Mouse (Mus musculus): ENCODE data around the gene Nodal.

GRCm38 (mm10) chr10:61398125-61398524, 19.6 kb upstream of the Nodal start:
- no peak for TF ChIP-seq POLR2A (IDR thresholded peaks at IDR 0.05; ENCODE audit: borderline replicate concordance, extremely low read depth, insufficient read depth, insufficient read length, poor library complexity, severe bottlenecking)
- TF ChIP-seq CTCF (IDR thresholded peaks at IDR 0.05; ENCODE audit: borderline replicate concordance, extremely low read depth, insufficient read depth, insufficient read length), result no peak

All from brain, embryonic 14.5 days (tissue).